Mouse (Mus musculus) lung, embryonic 16.5 days (tissue): ENCODE results near the gene Acsl5. TPM values are rescaled to one million over a fixed set of nuclear protein-coding genes. Genes with fewer than 3 reads are reported as not detected.

ENCODE experiments used
- ATAC-seq: fragments of 200-750 bp; cut with Nextera tagmentation; 2 replicates; pipeline ENCODE4 v1.8.0; 2017; ENCODE audit warnings: low read depth, mild to moderate bottlenecking, moderate library complexity
- H3K27ac ChIP-seq: fragments of 300-500 bp; sonication (generic); 2 replicates; pipeline ENCODE4 v1.5.1; 2014; ENCODE audit warnings: mild to moderate bottlenecking, control low read depth, low read length
- H3K27me3 ChIP-seq: fragments of 300-500 bp; sonication (generic); 2 replicates; pipeline ENCODE4 v1.6.1; 2014; ENCODE audit warnings: low read depth, low read length, mixed read lengths; ENCODE audit not compliant: control insufficient read depth, insufficient read depth
- H3K36me3 ChIP-seq: fragments of 300-500 bp; sonication (generic); 2 replicates; pipeline ENCODE4 v1.6.1; 2014; ENCODE audit warnings: low read length; ENCODE audit not compliant: control insufficient read depth, insufficient read depth
- H3K4me1 ChIP-seq: fragments of 300-500 bp; sonication (generic); replicated peaks from 2 replicates; pipeline ENCODE4 v1.6.1; 2014; ENCODE audit warnings: low read length, mixed read lengths; ENCODE audit not compliant: control insufficient read depth, insufficient read depth
- H3K4me2 ChIP-seq: fragments of 300-500 bp; sonication (generic); 2 replicates; pipeline ENCODE4 v1.6.1; 2014; ENCODE audit warnings: low read depth, low read length, control low read depth
- H3K4me3 ChIP-seq: fragments of 300-500 bp; sonication (generic); 2 replicates; pipeline ENCODE4 v1.5.1; 2014; ENCODE audit warnings: mild to moderate bottlenecking, low read length, control low read depth
- H3K9ac ChIP-seq: fragments of 300-500 bp; sonication (generic); 2 replicates; pipeline ENCODE4 v1.6.1; 2014; ENCODE audit warnings: low read length, control low read depth
- H3K9me3 ChIP-seq: fragments of 300-500 bp; sonication (generic); 2 replicates; pipeline ENCODE4 v1.6.1; 2016; ENCODE audit warnings: low read length; ENCODE audit not compliant: control insufficient read depth
- WGBS: fragments of 180-500 bp; shearing (Covaris S2); extraction: QIAGEN DNeasy Blood & Tissue Kit; methylation state at CpG from one replicate; pipeline ENCODE4 v1.1.7; 2014; 5-methylcytosine and 5-hydroxymethylcytosine counted together
- polyA plus RNA-seq: library from polyadenylated mRNA; unstranded; fragments of >200 nt; fragmentation: Nextera tagmentation; extraction: Ambion mirVana; gene quantifications from 2 replicates; pipeline ENCODE4 v1.2.1, GENCODE M21; 2015

The Acsl5 gene
- polyA plus RNA-seq, result 86.3 and 103 TPM in 2 replicates

GRCm38 (mm10) chr19:55251383-55252124 lies at the start of gene Acsl5:
TSS of gene Acsl5 (plus strand) at chr19:55251938.
- Histone ChIP-seq H3K9me3 (no peaks in the 10 kb centered on the region), H3K27ac (no peak within 1 kb of the TSS), H3K27me3 (no peaks in the 10 kb centered on the region), H3K4me2 (peak within 1 kb of the TSS; percentile 93; the same call in 1 of the 2 replicates), H3K4me1 (peaks cover 18% of the 10 kb centered on the region), H3K4me3 (no peak within 1 kb of the TSS), H3K36me3 (no peaks in the 10 kb centered on the region), H3K9ac (no peak within 1 kb of the TSS)
- no peak for ATAC-seq
- WGBS, result 89% methylated on average over 9 of the region's 9 CpGs

DNA sequence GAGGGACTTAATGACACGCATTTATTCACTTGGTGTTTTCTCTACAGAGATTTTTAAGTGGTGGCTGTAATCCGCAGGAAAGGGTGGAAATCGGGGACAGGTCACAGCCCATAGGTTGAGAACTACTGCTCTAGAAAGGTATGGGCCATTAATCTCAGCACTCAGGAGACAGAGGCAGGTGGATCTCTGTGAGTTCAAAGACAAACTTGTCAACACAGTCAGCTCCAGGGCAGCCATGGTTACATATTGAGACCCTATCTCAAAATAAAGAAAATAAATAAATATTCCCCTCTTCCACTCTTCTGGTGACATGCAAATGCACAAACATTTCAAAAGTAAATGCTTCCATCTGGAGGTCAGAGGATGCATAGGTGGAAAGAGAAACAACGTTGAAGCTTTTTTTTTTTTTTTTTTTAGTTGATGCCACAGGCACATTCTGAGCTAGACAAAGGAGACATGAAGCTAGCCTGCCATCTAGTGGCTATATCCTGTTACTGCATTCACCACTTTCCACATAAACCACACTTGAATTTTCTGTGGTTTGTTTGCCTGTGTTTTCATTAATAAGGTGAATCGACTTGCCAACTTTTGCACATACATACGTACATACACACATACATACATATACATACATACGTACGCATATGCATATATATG lies 45.1 kb upstream of the Acsl5 start:
- H3K36me3 ChIP-seq, result no peaks in the 10 kb centered on the region
- H3K4me1 ChIP-seq, result no peaks in the 10 kb centered on the region
- no peak overlapping the region for H3K27ac ChIP-seq
- H3K9ac ChIP-seq, result no peak overlapping the region
- WGBS, result 34% methylated on average over 8 of the region's 8 CpGs
- 0 out of 2 replicates have a peak, but pooled peaks have one; percentile 23 for ATAC-seq
- H3K9me3 ChIP-seq, result no peaks in the 10 kb centered on the region
- H3K4me2 ChIP-seq, result no peak overlapping the region
- H3K27me3 ChIP-seq, result no peaks in the 10 kb centered on the region
- no peak overlapping the region for H3K4me3 ChIP-seq

DNA sequence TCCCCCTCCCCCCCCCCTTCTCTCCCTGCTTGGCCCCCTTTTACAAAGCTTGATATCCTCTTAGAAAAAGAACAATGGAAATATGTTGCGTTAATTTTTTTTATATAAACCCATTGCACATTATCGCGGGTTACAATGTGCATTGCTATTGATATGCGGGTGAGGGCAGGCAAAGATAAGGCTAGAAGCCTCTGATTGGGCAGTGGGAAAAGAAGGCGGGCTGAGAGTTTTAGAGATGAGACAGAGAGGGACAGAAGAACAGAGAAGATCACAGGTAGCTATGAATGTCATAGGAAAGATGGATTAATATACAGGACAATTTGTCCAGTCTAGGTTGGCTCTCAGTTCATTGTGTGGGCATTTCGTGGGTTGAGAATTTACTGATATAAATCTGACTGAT lies 44.5 kb upstream of the Acsl5 start:
- Histone ChIP-seq H3K27me3 (no peaks in the 10 kb centered on the region), H3K4me3 (no peak overlapping the region), H3K4me1 (no peaks in the 10 kb centered on the region), H3K4me2 (no peak overlapping the region), H3K27ac (no peak overlapping the region), H3K9ac (no peak overlapping the region), H3K36me3 (no peaks in the 10 kb centered on the region), H3K9me3 (no peaks in the 10 kb centered on the region)
- 40% methylated on average over 6 of the region's 6 CpGs for WGBS
- no peak for ATAC-seq

GRCm38 (mm10) chr19:55207746-55208538 lies 43.8 kb upstream of the Acsl5 start:
- ATAC-seq, result no peak
- Histone ChIP-seq H3K4me1 (peaks cover 3% of the 10 kb centered on the region; the same call in 1 of the 2 replicates), H3K36me3 (no peaks in the 10 kb centered on the region), H3K9me3 (no peaks in the 10 kb centered on the region), H3K9ac (no peak overlapping the region), H3K27ac (no peak overlapping the region), H3K4me2 (no peak overlapping the region), H3K4me3 (no peak overlapping the region), H3K27me3 (no peaks in the 10 kb centered on the region)
- WGBS, result 57% methylated on average over 25 of the region's 25 CpGs

GRCm38 (mm10) chr19:55208654-55209053 lies 43.1 kb upstream of the Acsl5 start:
- ATAC-seq, result no peak
- Histone ChIP-seq H3K27me3 (no peaks in the 10 kb centered on the region), H3K4me3 (no peak overlapping the region), H3K4me2 (no peak overlapping the region), H3K9ac (no peak overlapping the region), H3K9me3 (no peaks in the 10 kb centered on the region), H3K36me3 (no peaks in the 10 kb centered on the region), H3K4me1 (peaks cover 3% of the 10 kb centered on the region; the same call in 1 of the 2 replicates), H3K27ac (no peak overlapping the region)
- 61% methylated on average over 4 of the region's 4 CpGs for WGBS

DNA sequence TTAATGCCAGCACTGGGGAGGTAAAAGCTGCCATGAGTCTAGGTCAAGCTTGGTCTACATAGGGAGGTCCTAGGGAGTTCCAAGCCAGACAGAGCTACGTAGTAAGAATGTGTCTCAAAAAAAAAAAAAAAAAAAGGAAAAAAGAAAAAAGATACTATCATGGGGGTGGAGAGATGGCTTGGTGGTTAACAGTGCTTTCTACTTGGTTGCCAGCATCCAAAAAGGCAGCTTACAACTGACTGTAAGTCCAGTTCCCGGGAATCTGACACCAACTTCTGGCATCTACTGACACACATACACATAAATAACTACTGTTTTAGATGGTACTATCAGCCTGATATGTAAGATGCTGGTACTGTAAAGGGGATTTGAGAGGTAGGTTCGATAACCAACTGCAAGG lies 42.7 kb upstream of the Acsl5 start:
- no peak for ATAC-seq
- Histone ChIP-seq H3K4me3 (no peak overlapping the region), H3K9ac (no peak overlapping the region), H3K4me1 (peaks cover 3% of the 10 kb centered on the region; the same call in 1 of the 2 replicates), H3K27ac (no peak overlapping the region), H3K36me3 (no peaks in the 10 kb centered on the region), H3K9me3 (no peaks in the 10 kb centered on the region), H3K4me2 (no peak overlapping the region), H3K27me3 (no peaks in the 10 kb centered on the region)
- 79% methylated on average over 3 of the region's 3 CpGs for WGBS

GRCm38 (mm10) chr19:55211698-55212097 lies 40.0 kb upstream of the Acsl5 start:
- Histone ChIP-seq H3K27me3 (no peaks in the 10 kb centered on the region), H3K4me2 (no peak overlapping the region), H3K4me3 (no peak overlapping the region), H3K9ac (no peak overlapping the region), H3K4me1 (peaks cover 9% of the 10 kb centered on the region), H3K36me3 (no peaks in the 10 kb centered on the region), H3K27ac (peak overlapping the region; percentile 96; the same call in 1 of the 2 replicates), H3K9me3 (no peaks in the 10 kb centered on the region)
- WGBS, result 78% methylated on average over 1 of the region's 1 CpGs
- no peak for ATAC-seq

GRCm38 (mm10) chr19:55213617-55214340 lies 38.0 kb upstream of the Acsl5 start:
- Histone ChIP-seq H3K4me1 (peaks cover 15% of the 10 kb centered on the region), H3K27ac (peak overlapping the region; percentile 96)

More at GRCm38 (mm10) chr19:55213617-55214340, 38.0 kb upstream of the Acsl5 start:
- WGBS, result 48% methylated on average over 12 of the region's 12 CpGs
- Histone ChIP-seq H3K9ac (no peak overlapping the region), H3K9me3 (no peaks in the 10 kb centered on the region), H3K27me3 (no peaks in the 10 kb centered on the region), H3K36me3 (no peaks in the 10 kb centered on the region), H3K4me3 (no peak overlapping the region), H3K4me2 (peak overlapping the region; percentile 33)
- peak; percentile 90 for ATAC-seq
